Mouse (Mus musculus): ENCODE data around the gene Psmd2. TPM values are rescaled to one million over a fixed set of nuclear protein-coding genes. Genes with fewer than 3 reads are reported as not detected.

Gene Psmd2
- polyA plus RNA-seq, 1 experiment, result 527 TPM

DNA sequence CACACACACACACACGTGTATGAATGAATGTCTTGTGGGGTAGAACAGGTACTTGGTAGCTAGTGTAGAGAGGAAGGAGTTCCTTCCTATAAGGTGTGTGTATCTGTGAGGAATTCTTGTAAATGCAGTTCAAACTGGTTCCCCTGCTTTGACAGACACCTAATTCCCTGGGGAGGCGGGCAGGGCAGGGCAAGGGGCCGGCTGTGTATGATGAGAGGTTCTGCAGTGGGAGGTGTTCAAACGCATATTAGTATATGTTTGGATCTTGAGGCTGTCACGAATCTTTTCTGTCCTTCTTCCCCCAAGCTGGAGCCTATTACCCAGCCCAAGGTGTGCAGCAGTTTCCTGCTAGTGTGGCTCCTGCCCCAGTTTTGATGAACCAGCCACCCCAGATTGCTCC lies 25.9 kb downstream of the Psmd2 start:
- TF ChIP-seq GATA1 (IDR thresholded peaks at IDR 0.05; ENCODE audit: low read length), result no peak

- no peak for TF ChIP-seq GATA1 (IDR thresholded peaks at IDR 0.05; ENCODE audit: low read length)
These were observed 26.7 kb downstream of the Psmd2 start for GRCm38 (mm10) chr16:20677974-20678675.

DNA sequence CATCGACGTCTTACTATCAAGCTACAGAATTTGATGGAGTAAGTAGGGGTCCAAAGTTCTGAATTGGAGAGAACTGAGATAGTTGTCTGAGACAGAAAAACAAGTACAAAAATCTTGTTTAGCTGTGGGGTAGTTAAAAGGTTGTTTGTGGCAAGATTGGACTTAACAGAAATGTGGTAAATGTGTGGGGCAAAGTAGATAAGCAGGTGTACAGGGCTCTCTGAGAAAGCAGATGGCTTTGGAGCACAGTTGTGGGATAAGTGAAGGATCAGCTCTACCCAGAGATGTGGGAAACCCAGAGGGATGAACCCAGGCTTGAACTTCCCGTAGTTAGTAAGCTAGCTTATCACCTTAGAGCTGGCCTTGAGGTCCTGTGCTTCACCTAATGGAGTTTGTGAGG lies 39.3 kb downstream of the Psmd2 start:
- peak; percentile 92 for TF ChIP-seq GATA1 (IDR thresholded peaks at IDR 0.05; ENCODE audit: low read length)

- no peak for TF ChIP-seq GATA1 (IDR thresholded peaks at IDR 0.05; ENCODE audit: low read length)
These were observed 40.2 kb downstream of the Psmd2 start for GRCm38 (mm10) chr16:20691617-20692016.

DNA sequence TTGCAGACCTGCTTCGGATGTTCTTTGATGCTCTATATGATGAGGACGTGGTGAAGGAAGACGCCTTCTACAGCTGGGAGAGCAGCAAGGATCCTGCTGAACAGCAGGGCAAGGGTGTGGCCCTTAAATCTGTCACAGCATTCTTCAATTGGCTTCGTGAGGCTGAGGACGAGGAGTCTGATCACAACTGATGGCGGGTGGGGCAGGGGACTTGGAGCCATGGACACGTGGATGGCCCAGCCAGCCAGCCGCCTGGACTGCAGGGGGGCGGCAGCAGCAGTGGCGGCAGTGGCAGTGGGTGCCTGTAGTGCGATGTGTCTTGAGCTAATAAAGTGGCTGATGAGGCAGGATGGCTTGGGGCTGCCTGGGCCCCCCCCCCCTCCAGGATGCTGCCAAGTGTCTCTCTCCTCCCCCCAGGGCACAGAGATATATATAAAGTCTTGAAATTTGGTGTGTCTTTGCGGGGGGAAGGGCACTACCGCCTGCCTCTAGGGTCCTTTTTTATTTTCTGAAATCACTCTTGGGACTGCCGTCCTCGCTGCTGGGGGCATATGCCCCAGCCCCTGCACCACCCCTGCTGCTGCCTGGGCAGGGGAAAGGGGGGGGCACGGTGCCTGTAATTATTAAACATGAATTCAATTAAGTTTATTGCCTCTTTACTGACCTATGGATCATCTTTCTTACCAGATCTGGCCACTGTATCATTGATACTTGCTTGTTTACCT lies 41.0 kb downstream of the Psmd2 start:
- TF ChIP-seq GATA1 (IDR thresholded peaks at IDR 0.05; ENCODE audit: low read length), result no peak

DNA sequence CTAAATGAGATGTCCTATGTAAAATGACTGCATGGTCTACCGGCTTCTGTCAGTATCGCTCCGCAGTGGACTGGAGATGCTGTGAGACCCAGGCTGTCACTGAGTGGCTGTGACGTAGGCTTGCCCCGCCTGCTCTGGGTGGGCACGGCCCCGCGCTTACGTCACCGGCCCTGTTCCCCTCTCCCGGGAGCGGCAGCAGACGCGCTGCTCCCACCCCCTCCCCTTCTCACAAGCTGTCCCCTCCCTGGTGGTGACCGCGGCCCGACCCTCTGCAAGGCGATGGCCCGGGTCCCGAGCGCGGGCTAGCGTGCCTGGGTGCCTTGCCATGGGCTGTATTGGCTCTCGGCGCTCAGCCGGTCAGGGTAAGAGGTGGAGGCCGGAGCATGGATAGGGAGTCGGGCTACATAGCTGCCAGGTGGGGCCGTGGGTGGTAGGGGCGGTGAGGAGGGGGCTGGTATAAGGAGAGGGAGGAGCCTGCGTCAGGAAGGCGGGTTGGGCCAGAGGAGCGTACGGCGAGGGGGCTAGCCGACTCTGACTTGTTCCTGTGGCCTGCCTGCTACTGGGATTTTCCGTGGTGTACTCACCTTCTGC lies 41.8 kb downstream of the Psmd2 start, which contains the start of gene Fam131a:
Gene Fam131a, plus strand, starts transcription at position 131 of the 591 bp plus-strand sequence.
- no peak for TF ChIP-seq GATA1 (IDR thresholded peaks at IDR 0.05; ENCODE audit: low read length)

GRCm38 (mm10) chr16:20694781-20695180 lies 43.3 kb downstream of the Psmd2 start:
- no peak for TF ChIP-seq GATA1 (IDR thresholded peaks at IDR 0.05; ENCODE audit: low read length)

- no peak for TF ChIP-seq GATA1 (IDR thresholded peaks at IDR 0.05; ENCODE audit: low read length)
These were observed 44.3 kb downstream of the Psmd2 start for GRCm38 (mm10) chr16:20695622-20696323.

- no peak for TF ChIP-seq GATA1 (IDR thresholded peaks at IDR 0.05; ENCODE audit: low read length)
These were observed 47.8 kb downstream of the Psmd2 start for GRCm38 (mm10) chr16:20699266-20699665.

- TF ChIP-seq GATA1 (IDR thresholded peaks at IDR 0.05; ENCODE audit: low read length), result no peak
These were observed 48.6 kb downstream of the Psmd2 start for GRCm38 (mm10) chr16:20700036-20700435.

- no peak for TF ChIP-seq GATA1 (IDR thresholded peaks at IDR 0.05; ENCODE audit: low read length)
These were observed 49.9 kb downstream of the Psmd2 start for GRCm38 (mm10) chr16:20701316-20701715.

- TF ChIP-seq GATA1 (IDR thresholded peaks at IDR 0.05; ENCODE audit: low read length), result no peak
These were observed 50.5 kb downstream of the Psmd2 start for GRCm38 (mm10) chr16:20701729-20702521.

DNA sequence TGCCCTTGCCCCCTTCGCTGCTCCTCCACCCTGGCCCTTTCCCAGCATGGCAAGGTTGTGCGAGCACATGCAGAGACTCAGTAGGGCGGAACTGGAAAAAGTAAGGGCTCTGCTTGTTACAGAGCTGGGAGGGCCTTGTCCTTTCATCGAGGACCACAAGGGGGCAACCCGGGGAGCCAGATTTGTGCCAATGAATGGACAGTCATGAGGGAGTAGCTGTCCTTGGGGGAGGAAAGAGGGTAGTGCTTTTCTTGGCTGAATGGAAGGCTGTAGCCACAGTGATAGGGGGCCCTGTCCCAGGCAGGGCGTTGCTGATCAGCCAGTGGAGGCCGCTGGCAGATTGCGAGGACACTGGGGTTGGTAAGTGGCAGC lies 51.1 kb downstream of the Psmd2 start:
- TF ChIP-seq GATA1 (IDR thresholded peaks at IDR 0.05; ENCODE audit: low read length), result no peak

- no peak for TF ChIP-seq GATA1 (IDR thresholded peaks at IDR 0.05; ENCODE audit: low read length)
These were observed 51.6 kb downstream of the Psmd2 start for GRCm38 (mm10) chr16:20703071-20703470.
